Mouse (Mus musculus) testis, postnatal 10 days (tissue): ENCODE results near the gene Rcor1.

Experiments used
- DNase-seq: peaks from one replicate; pipeline ENCODE4 v3.0.0; 2021; ENCODE audit warnings: low spot score

Rcor1 gene

DNA sequence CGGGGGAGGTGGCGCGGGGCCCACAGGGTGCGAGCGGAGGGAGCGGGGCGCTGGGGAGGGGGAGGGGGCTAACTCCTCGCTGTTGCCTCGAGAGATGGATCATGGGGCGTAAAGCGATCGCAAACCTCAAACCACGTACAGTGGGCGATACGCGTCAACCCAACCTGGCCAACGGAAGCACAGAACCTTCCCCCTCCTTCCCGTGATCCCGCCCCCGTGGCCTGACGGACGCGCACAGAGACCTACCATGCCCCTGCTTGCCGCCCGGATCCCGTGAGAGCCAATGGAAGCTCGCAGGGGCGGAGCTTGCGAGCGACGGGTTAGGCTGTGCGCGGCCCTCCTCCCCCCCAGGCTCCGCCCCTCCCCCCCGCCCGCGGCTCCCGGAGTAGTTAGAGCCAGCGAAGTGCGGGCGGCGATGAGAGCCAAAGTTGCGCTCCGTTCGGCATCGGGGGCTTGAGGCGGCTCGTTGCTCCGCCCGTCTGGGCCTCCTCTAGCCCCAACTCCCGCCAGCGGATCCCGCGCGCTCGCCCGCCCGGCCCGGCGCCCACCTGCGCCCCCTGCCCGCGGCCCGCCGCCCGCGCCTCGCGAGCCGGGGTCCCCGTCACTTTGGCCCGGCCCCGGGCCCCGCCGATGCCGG is at the start of gene Rcor1:
Gene Rcor1 (plus strand): TSS at position 376 of the 637 bp plus-strand sequence.
- peak; percentile 99 for DNase-seq

DNA sequence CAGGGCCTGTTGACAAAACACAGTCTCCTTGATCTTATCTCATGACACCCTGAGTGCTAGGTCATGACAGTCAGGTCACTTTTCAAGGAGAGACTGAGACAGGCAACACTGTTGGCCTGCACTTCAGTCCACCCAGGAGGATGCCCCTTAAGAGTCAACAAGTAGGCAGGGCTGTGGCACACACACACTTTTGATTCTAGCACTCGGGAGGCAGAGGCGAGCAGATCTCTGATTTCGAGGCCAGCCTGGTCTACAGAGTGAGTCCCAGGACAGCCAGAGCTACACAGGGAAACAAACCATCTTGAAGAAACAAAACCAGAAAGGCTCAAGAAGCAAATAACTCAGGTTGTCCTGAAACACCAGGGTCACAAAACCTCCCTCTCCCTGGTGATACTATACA is 49.7 kb upstream of the Rcor1 start:
- DNase-seq, result no peak

DNA sequence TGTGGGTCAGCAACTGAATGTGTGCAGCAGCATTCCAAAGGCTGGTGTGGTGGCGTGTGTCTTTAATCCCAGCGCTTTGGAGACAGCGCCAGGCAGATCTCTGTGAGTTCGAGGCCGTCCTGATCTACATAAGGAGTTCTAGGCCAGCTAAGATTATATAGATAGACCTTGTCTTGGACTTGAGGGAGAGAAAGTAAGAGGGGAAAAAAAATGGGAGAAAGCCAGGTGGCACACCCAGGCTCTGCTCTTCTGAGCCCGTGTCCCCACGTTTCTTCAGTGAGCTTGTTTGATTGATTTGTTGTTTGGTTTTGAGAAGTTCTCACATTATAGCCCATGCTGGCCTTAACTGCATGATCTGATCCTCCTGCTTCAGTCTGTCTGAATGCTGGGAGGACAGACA is 48.7 kb upstream of the Rcor1 start:
- DNase-seq, result no peak

DNA sequence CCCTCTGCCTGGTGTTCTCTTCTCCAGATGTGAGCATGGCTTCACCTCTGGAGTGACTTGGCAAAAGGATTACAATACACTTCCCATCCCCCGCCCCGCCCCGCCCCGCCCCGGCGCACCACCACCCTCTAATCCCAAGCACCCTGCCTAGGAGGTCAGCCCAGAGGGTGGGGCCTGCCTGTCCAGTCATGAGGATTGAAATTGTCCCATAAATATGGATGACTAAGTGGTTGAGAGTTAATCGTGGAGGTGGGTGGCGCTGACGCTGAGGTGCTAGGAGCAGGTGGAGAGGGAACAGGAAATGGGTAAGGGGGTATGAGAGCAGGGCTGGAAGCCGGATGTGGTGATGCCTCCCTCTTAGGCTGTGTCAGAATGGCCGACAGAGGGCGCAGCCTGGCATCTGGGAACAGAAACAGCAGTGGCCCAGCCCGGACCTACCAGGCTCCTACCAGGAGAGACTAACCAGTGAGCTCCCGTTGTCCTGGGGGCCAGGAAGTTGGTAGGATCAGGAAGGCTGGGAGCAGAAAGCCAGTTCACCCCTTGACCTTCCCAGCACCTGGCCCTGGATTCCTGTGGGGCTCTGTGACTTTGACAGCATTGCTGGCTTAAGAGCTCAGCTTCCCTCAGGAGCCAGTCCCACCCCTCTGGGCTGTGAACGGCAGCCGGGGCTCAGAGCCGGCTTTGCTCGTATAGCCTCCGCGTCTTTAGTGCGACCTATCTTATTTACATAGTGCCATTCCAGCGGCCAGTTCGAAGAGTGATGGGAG is 47.6 kb upstream of the Rcor1 start:
- peak; percentile 87 for DNase-seq

DNA sequence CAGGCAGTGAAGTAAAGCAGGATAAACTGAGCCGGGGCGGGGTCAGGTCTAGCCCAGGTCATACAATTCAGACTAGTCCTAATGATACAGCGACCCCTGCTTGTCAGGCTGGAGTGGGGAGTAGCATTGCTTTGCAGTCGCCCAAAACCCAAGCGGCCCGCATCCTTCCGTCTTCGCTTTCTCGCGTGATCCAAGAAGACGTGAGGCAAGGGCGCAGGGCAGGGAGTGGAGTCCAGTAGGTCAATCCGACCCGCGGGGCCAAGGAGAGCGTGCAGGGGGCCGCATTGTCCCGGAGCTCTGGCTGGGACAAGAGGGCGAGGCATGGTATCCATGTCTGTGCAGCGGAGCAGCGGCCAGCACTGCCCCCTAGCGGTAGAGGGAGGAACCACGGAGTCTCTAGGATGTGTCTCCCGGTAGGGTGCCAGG is 47.0 kb upstream of the Rcor1 start:
- DNase-seq, result peak; percentile 96

DNA sequence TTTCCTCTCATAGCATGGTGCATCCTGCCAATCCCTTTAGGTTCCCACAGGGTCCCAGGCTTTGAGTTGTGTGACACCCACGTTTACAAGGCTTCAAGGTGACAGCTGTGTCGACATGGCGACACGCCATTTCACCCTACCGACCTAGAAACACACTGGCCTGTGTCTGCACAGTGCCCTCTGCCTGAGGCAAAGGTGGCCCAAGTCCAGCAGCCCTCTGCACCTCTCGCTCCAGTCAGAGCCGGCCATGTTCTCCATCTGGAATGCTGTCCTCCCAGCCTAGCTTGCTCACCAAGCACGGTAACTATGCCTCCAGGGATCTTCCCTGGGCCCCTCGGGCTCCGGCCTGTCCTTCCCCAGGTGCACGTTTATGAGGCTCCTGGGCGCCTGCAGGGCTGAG is 46.4 kb upstream of the Rcor1 start:
- DNase-seq, result no peak

DNA sequence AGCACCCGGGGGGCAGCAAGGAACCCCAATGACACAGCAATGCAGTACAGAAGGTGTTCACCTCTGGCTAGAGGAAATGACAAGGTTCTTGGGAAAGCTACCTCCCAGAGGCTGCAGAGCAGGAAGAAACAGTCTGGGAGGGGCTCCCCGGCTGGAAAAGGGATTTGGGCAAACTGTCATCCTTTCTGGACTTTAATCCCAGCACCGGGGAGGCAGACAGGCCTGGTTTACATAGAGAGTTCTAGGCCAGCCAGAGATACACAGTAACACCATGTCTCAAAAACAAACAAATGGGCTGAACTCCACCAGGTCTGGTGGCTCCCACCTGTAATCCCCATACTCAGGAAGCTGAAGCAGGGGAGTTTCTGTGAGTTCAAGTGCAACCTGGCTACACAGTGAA is 45.9 kb upstream of the Rcor1 start:
- no peak for DNase-seq

DNA sequence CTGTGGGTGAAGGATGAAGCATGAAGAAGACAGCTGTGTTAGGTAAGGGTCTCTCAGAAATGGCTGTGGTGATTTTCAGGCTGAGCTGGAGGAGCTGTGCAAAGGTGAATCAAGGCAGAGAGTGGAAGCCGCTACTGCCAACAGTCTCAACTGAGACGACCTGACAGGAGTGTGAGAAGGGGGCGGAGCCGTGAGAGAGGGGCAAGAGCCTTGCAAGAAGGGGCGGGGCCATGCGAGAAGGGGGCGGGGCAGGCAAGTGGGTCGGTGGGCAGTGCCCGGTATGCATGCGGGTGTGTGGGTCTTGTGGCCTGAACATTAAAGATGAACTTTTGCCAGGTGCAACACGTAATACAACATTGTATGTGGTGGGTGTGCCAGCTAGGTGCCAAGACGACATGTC is 44.5 kb upstream of the Rcor1 start:
- DNase-seq, result peak; percentile 69

DNA sequence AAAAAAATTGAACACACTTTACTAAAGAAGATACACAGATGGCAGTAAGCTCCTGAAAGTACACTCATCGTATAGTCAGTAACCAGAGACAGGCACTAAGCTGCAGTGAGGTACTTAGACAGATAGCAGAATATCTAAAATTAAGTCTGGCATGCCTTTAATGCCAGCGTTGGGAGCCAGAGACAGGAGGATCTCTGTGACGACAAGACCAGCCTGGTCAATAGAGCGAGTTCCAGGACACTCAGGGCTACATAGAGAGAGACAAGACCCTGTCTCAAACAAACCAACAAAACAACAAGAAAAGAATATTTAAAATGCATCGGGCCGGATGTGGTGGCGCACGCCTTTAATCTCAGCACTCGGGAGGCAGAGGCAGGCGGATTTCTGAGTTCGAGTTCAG is 41.1 kb upstream of the Rcor1 start:
- DNase-seq, result no peak

DNA sequence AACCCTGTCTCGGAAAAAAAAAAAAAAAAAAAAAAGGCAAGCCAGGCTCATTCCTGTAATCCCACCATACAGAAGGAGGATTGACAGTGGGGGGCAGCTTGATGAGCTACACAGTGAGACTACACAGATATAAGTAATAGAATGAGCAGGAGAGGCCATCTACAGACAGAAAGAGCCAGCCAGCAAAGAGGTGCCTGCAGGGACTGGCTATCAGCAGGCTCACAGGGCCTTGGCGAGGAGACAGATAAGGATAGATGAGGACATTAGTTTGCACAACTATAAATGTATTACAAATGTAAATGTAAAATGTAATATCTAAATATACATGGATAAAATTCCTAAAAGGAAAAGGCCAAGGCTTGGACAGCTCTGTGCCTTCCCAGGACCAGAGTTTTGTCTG is 39.3 kb upstream of the Rcor1 start:
- no peak for DNase-seq

DNA sequence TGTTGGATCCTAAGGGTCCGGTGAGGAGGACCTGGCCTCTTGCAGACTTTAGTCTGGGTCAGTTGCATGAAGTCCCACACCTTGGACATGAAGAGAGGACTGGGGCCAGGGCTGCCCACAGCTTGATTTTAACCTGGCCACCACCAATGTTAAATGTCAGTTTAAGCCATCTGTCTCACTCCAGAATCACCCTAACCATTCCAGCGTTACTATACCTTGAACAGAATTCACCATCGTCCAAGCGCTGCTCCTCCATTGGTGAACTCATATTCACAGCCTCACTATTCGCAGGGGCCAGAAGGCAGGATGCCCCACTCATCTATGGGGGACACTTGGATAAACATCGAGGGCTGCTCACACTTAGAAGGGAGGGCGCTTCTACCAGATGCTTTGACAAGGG is 38.2 kb upstream of the Rcor1 start:
- no peak for DNase-seq

DNA sequence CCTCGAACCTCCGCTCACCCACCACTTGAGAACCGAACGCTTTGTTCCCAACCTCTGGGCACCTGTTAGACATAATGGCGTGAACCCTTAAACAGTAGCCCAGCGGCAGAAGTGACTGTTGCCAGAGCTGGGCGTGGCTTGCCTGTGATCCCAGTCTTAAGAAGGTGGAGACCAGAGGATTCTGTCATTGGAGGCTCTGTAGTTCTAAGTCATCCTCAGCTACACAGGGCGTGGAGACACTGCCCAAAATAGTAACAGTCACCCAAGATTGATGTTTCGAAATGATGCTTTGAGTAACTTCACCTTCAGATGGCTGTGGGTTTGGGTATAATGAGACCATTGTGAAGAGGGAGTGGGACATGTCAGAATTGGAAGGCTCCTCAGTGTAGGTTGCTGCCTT is 35.0 kb upstream of the Rcor1 start:
- DNase-seq, result no peak

DNA sequence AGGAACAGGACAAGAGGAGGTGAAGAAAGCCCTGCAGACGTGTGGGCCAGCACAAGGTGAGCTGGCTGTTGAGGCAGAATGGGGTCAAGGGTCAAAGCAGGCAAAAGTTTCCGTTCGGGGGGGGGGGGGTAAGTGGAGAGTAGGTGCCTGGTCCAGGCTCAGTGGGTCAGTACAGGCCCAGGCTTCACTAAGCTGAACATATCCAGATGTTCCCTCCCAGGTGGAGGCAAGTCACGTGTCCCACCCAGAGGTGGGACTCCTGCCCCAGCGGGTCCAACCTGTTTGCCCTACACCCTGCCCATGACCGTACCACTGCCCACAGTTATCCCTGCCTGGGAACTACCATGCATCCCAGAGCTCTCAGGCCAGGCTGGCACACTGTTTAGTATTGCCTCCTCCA is 33.3 kb upstream of the Rcor1 start:
- DNase-seq, result no peak

DNA sequence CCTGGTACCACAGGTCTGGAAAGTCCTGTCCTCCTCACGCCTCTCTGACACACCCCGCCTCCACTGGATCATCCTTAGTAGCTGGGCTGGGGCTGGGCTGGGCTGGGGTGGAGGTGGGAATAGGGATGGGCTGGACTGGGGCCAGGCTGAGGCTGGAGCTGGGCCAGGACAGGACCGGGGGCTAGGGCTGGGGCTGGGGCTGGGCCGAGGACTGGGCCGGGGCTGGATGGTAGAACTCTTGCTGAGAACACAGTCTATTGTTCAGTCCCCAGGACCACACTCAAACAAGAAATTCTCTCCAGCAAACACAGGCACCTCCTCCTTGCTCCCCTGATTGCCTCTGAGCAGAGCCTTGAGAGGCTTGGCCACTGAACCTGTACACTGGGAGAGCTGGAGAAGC is 32.8 kb upstream of the Rcor1 start:
- peak; percentile 71 for DNase-seq

DNA sequence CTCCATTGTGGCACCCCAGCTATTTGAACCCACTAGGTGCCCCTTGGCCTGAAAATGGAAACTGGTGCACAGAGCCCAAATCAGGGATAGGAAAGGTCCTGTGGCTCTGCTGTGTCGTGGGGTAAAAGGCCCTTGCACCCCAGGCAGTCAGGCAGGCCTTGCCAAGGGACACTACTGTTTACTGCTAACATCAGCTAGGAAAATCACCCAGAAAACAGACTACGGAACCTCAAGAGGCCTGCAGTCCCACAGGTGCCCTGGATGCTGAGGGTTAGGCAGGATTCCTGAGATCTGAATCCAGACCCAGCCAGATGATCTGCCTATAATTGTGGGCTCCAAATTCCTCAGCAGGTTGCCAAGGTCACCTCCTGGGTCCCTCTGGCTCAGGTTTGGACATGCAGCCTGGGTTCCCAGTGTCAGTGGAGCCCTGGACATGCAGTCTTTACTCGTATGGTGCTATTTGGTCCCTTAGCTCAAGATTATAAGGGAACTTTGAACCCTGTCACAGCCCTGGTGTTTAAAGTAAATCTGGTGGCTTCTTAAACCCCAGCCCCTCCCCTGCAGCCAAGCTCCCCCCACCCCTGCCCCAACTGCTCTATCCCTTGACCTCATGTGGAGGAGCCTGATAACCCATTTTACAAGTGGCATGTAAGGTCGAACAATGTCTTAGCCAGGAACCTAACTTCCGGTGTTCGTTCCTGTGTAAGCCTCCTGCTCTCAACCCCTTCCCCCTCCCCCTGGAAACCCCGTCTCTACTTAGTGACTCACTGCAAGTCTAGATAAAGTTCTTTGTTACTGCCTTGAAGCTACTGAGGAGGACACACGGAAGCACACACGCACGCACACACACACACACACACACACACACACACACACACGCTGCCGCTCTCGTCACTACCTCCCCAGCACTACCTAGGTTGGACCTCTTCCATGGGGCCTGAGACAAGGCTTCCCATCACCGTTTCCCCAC is 31.7 kb upstream of the Rcor1 start:
- DNase-seq, result peak; percentile 81

DNA sequence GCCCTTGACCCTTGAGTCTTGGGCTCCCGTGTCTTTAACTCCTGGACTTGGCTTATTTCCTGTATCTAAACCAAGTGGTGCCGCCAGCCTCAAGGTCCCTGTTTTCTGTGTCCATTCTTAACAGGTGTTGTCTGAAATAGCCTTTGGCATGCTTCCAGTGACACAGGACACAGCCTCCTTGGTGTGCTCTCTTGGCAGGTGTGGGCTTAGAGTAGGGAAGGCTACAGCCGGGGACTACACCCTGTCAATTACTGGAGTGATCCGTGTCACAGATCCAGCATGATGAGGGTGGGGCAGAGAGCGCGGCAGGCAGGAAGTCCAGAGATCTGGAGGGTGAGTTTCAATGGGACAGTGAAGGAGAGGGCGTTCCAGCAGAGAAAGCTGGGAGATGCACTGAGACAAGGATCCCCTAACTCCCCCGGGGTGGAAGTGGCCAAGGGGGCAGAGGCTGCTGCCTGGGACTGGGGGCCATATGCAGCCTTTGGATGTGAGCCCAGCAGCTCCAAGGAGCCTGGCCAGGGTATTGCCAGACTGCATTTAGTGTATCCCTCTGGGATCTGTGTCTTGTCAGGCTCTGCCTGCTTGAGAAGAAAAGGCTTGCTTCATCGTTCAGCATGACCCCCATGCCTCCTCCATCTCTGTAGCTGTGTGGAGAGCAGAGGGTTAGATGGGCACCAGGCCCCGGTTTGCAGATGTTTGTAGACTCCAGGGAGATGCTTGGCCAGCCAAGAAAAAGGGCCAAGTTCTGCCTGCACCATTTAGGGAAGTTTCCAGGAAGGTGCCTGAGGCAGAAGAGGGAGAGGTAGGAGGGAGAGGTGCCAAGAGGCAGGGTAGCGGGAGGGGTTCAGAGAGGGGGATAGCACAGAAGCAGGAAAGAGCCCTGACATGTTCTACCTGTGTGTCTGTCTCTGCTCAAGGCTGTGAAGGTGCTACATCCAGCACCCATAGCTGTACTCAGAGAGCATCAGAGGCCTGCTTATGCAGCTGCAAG is 30.4 kb upstream of the Rcor1 start:
- no peak for DNase-seq

DNA sequence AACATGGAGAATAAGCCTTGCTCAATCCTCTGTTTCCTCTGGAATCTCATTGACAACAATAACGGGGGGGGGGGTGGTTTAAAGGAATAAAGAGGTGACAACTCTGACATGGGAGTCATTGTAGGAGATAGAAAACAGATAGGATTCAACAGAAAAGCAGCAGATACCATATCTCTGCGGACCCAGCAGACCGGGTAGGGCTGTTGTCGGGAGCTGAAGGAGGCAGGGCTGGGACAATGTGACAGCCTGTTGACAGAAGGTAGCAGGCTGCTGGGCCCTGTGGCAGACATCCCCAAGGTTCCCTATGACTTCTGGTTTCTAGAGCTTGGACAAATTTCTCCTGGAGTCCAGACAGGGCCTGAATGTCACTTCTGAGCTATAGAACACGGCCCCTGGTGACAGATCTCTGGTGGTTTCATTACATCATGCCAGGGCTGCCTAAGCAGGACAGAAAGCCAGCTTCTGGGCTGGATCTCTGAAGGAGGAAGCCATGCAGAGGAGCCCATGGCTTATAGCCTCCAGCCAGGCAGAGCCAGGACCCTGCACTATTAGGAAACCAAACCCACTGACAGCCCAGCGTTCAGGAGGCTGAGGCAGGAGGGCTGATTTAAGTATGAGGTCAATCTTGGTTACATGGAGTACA is 29.4 kb upstream of the Rcor1 start:
- DNase-seq, result no peak

DNA sequence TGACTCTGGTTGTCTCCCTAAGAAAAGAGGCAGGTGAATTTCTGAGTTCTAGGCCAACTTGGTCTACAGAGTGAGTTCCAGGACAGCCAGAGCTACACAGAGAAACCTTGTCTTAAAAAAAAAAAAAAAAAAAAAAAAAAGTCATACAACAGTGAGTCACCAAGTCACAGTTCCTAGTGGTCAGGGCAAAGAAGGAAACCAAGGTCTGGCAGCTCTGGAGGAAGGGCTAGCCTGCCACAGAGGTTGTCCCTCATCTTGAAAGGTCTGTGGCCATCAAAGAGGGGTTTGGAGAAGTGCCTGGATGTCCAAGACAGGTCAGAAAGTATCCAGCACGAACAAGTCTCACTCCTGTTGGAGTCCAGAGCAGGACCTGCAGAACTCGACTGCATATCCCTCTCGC is 22.3 kb upstream of the Rcor1 start:
- DNase-seq, result no peak

DNA sequence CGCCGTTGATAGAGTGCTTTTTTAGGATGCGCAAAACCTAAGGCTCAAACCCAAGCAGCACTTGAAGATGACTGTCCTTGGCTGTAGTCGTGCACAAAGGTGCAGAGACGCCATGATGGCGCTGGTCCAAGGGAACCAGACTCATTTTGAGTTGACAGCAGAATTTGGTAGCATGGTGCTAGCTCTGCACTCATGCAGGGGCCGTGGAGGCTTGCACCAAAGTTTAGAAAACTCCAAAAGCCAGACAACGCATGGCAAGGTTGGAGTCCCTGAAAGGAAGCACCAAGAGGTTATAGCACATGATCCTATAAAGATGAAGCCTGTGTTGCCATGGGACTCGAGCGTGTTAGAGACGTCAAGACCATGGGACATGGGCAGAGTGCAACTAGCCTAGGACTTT is 21.1 kb upstream of the Rcor1 start:
- no peak for DNase-seq

DNA sequence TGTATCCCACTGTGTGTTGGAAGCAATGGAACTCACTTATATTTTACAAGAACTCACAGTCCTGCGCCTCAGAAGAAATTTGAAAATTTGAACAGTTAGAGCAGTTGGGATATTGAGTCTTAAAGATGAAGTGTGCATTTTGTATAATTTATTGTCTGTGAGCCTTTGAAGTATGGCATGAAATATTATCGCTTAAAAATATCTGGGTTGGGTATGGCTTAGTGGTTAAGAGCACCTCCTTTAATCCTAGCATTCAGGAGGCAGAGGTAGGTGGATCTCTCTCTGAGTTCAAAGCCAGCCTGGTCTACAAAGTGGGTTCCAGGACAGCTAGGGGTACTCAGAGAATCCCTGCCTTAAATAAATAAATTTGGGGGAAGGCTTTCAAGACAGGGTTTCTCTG is 20.1 kb upstream of the Rcor1 start:
- no peak for DNase-seq

DNA sequence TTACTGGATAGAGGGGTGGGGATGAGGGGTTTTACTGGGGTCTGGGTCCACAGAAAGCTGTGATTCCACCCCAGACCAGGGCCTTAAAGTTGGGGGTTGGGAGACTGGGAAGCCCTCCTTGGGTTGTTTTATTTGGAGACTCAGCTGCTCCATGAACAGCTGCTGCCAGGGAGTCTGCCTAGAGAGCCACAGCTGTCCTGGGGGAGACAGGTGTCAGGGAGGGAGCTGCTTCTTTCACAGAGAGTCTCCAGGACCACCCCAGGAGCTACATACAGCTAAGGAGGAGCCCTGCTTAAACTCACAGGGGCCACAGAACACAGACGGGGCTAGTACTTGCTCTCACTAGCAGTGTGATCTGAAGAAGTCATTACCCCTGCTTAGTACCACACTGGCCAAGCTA is 18.0 kb upstream of the Rcor1 start:
- DNase-seq, result no peak
